Mouse (Mus musculus) left cerebral cortex, adult 2 months (tissue): ENCODE data around the gene Il24. TPM values are rescaled to one million over a fixed set of nuclear protein-coding genes. Genes with fewer than 3 reads are reported as not detected.

Experiments used
- DNase-seq, 2 experiments: peaks; one replicate each; pipeline ENCODE4 v3.0.0; 2021 to 2022; ENCODE audit warnings: low spot score in 2 of 2, mixed read lengths in 1 of 2; ENCODE audit errors: extremely low spot score in 1 of 2
- H3K27ac ChIP-seq: fragments of 200-600 bp; 2 replicates; pipeline ENCODE4 v1.8.1; 2022
- H3K4me3 ChIP-seq: fragments of 200-600 bp; 2 replicates; pipeline ENCODE4 v1.8.1; 2022
- CTCF ChIP-seq: fragments of 200-600 bp; IDR thresholded peaks from 2 replicates; pipeline ENCODE4 v1.8.1; 2022; ENCODE audit warnings: antibody characterized with exemption, mild to moderate bottlenecking, moderate library complexity
- intact Hi-C: fragments of 180-260 bp; cut with DNase I; formaldehyde crosslinking; loops from one replicate; pipeline ENCODE4 v1.15.1; 2025
- total RNA-seq, 2 experiments: library from RNA; stranded (reverse); gene quantifications; 2 replicates each; pipeline ENCODE4 v1.2.3; 2021

The Il24 gene
- total RNA-seq, 2 experiments from 2014 or later, result not detected

GRCm38 (mm10) chr1:130844516-130844915 lies 42.7 kb downstream of the Il24 start:
- DNase-seq, result no peak
- no peak for TF ChIP-seq CTCF
- no peak overlapping the region for H3K4me3 ChIP-seq
- intact Hi-C loops, result no loop called here
- H3K27ac ChIP-seq, result no peak overlapping the region

GRCm38 (mm10) chr1:130841621-130842020 lies 45.6 kb downstream of the Il24 start:
- H3K27ac ChIP-seq, result no peak overlapping the region
- no peak overlapping the region for H3K4me3 ChIP-seq
- TF ChIP-seq CTCF, result no peak
- DNase-seq, result no peak
- intact Hi-C loops, result no loop called here

GRCm38 (mm10) chr1:130840599-130841379 lies 46.5 kb downstream of the Il24 start:
- TF ChIP-seq CTCF, result no peak
- intact Hi-C loops, result no loop called here
- DNase-seq, result no peak

GRCm38 (mm10) chr1:130838288-130838687 lies 49.0 kb downstream of the Il24 start:
- Histone ChIP-seq H3K27ac (no peak overlapping the region), H3K4me3 (no peak overlapping the region)
- intact Hi-C loops, result no loop called here
- no peak for DNase-seq
- peak; percentile 39 for TF ChIP-seq CTCF

More at GRCm38 (mm10) chr1:130840599-130841379, 46.5 kb downstream of the Il24 start:
- no peak overlapping the region for H3K27ac ChIP-seq
- H3K4me3 ChIP-seq, result no peak overlapping the region

- no peak for DNase-seq
- Histone ChIP-seq H3K27ac (no peak overlapping the region), H3K4me3 (no peak overlapping the region)
- intact Hi-C loops, result no loop called here
- TF ChIP-seq CTCF, result no peak
These were observed 51.9 kb downstream of the Il24 start for GRCm38 (mm10) chr1:130835161-130835936.

GRCm38 (mm10) chr1:130832230-130833149 lies 54.8 kb downstream of the Il24 start:
- TF ChIP-seq CTCF, result no peak
- no peak for DNase-seq
- Histone ChIP-seq H3K27ac (no peak overlapping the region), H3K4me3 (no peak overlapping the region)
- intact Hi-C loops, result loop anchor here (5.0 kb wide), 1 partner anchor 1000 kb away; no protein-coding TSS in a partner anchor

Other genes with a start within 250 kb of the Il24 start
- gene C4bp, start 225.8 kb downstream of the Il24 start, total RNA-seq, result not detected
- gene Gm29427, start 171.7 kb downstream of the Il24 start, total RNA-seq, result not detected
- gene Yod1, start 170.1 kb downstream of the Il24 start, total RNA-seq, result 10 to 100 TPM; 16.0 to 17.2 TPM
- 10 to 100 TPM; 43.3 to 45.7 TPM for gene Pfkfb2, start 158.2 kb downstream of the Il24 start, total RNA-seq
- 1 to 10 TPM; 1.3 to 1.7 TPM for gene AA986860, start 155.5 kb downstream of the Il24 start, total RNA-seq
- gene Fcamr, start 86.6 kb downstream of the Il24 start, total RNA-seq, result not detected
- gene Pigr, start 60.8 kb downstream of the Il24 start, total RNA-seq, result under 1 TPM in 1 of 2 experiments, not detected in 1; 0.14 TPM
- gene Fcmr, start 21.8 kb downstream of the Il24 start, total RNA-seq, result not detected
- not detected for gene Il20, start 24.0 kb upstream of the Il24 start, total RNA-seq
- not detected for gene Il19, start 52.7 kb upstream of the Il24 start, total RNA-seq
- gene Il10, start 132.4 kb upstream of the Il24 start, total RNA-seq, result not detected
- gene Mapkapk2, start 210.4 kb upstream of the Il24 start, total RNA-seq, result 10 to 100 TPM; 31.0 to 32.8 TPM